Mouse (Mus musculus) heart, adult 2 months (tissue): ENCODE data around the gene Zfp84.

Source experiments
- CTCF ChIP-seq: fragments of 200-600 bp; IDR thresholded peaks from 2 replicates; pipeline ENCODE4 v1.8.1; 2022; ENCODE audit warnings: antibody characterized with exemption, mild to moderate bottlenecking, moderate library complexity
- POLR2A ChIP-seq: fragments of 200-500 bp; IDR thresholded peaks from 2 replicates; pipeline ENCODE4 v1.6.1; 2011; ENCODE audit warnings: mild to moderate bottlenecking, low read depth, low read length, control low read depth; ENCODE audit not compliant: insufficient read depth

DNA sequence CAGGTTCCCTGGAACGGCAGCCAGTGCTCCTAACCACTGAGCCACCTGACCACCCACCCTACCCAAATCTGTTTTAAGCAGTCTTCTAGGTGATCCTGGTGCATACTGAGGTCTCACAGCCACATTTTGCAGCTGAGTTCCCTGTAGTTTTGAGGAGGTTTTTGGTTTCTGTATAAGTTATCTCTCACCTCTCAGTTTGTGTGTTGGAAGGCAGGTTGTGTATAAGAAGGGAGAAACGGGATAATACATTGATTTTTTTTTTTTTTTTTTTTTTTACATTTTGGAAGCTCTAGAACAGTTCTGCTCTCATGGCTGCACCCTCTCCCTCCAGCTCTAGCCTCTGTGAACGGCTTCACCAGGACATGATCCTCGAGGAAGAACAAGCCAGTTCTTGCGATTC lies 17.5 kb downstream of the Zfp84 start:
- no peak for TF ChIP-seq CTCF
- no peak for TF ChIP-seq POLR2A
